Mouse (Mus musculus) liver, embryonic 16.5 days (tissue): ENCODE data around the gene Ntn1. TPM values are rescaled to one million over a fixed set of nuclear protein-coding genes. Genes with fewer than 3 reads are reported as not detected.

Experiments used
- ATAC-seq: fragments of 200-750 bp; cut with Nextera tagmentation; 2 replicates; pipeline ENCODE4 v1.8.0; 2017; ENCODE audit warnings: low read depth, mild to moderate bottlenecking, moderate number of reproducible peaks, moderate library complexity
- H3K27ac ChIP-seq: fragments of 300-500 bp; sonication (generic); 2 replicates; pipeline ENCODE4 v1.5.1; 2014; ENCODE audit warnings: mild to moderate bottlenecking, low read length
- H3K27me3 ChIP-seq: fragments of 300-500 bp; sonication (generic); 2 replicates; pipeline ENCODE4 v1.6.1; 2014; ENCODE audit warnings: low read depth, low read length, mixed read lengths; ENCODE audit not compliant: control insufficient read depth, insufficient read depth
- H3K36me3 ChIP-seq: fragments of 300-500 bp; sonication (generic); 2 replicates; pipeline ENCODE4 v1.6.1; 2014; ENCODE audit warnings: mild to moderate bottlenecking; ENCODE audit not compliant: control insufficient read depth, insufficient read depth
- H3K4me1 ChIP-seq: fragments of 300-500 bp; sonication (generic); 2 replicates; pipeline ENCODE4 v1.6.1; 2014; ENCODE audit warnings: low read depth, low read length, mixed read lengths; ENCODE audit not compliant: control insufficient read depth
- H3K4me2 ChIP-seq: fragments of 300-500 bp; sonication (generic); 2 replicates; pipeline ENCODE4 v1.6.1; 2014; ENCODE audit warnings: low read depth, low read length, mixed read lengths
- H3K4me3 ChIP-seq: fragments of 300-500 bp; sonication (generic); 2 replicates; pipeline ENCODE4 v1.5.1; 2014; ENCODE audit warnings: low read depth, mild to moderate bottlenecking, low read length
- H3K9ac ChIP-seq: fragments of 300-500 bp; sonication (generic); 2 replicates; pipeline ENCODE4 v1.6.1; 2014; ENCODE audit warnings: low read depth, low read length
- H3K9me3 ChIP-seq: fragments of 300-500 bp; sonication (generic); replicated peaks from 2 replicates; pipeline ENCODE4 v1.6.1; 2016; ENCODE audit warnings: low read length; ENCODE audit not compliant: control insufficient read depth
- WGBS: fragments of 180-500 bp; shearing (Covaris S2); extraction: QIAGEN DNeasy Blood & Tissue Kit; methylation state at CpG from one replicate; pipeline ENCODE4 v1.1.7; 2014; ENCODE audit not compliant: insufficient replicate concordance; 5-methylcytosine and 5-hydroxymethylcytosine counted together
- microRNA-seq: library from miRNA; unstranded; fragments of <30 nt; microRNA quantifications from one replicate; pipeline ENCODE4, GENCODE M21; 2016
- polyA plus RNA-seq: library from polyadenylated mRNA; unstranded; fragments of >200 nt; fragmentation: Nextera tagmentation; extraction: Ambion mirVana; gene quantifications from 2 replicates; pipeline ENCODE4 v1.2.1, GENCODE M21; 2015

The Ntn1 gene
- polyA plus RNA-seq, 1 experiment from 2014 or later, result 0.28 TPM

GRCm38 (mm10) chr11:68176550-68176949 is 224.1 kb downstream of the Ntn1 start:
- H3K27ac ChIP-seq, result no peak overlapping the region
- H3K9ac ChIP-seq, result no peak overlapping the region
- no peaks in the 10 kb centered on the region for H3K27me3 ChIP-seq
- H3K4me1 ChIP-seq, result no peaks in the 10 kb centered on the region
- WGBS, result 44% methylated on average over 4 of the region's 4 CpGs
- H3K9me3 ChIP-seq, result no peaks in the 10 kb centered on the region
- no peaks in the 10 kb centered on the region for H3K36me3 ChIP-seq
- no peak for ATAC-seq
- no peak overlapping the region for H3K4me3 ChIP-seq
- H3K4me2 ChIP-seq, result no peak overlapping the region

GRCm38 (mm10) chr11:68172648-68173045 is 228.0 kb downstream of the Ntn1 start:
- no peaks in the 10 kb centered on the region for H3K4me1 ChIP-seq
- no peak overlapping the region for H3K27ac ChIP-seq
- WGBS, result 75% methylated on average over 4 of the region's 4 CpGs

GRCm38 (mm10) chr11:68171973-68172647 is 228.5 kb downstream of the Ntn1 start:
- 60% methylated on average over 7 of the region's 7 CpGs for WGBS
- no peak overlapping the region for H3K4me3 ChIP-seq
- H3K9me3 ChIP-seq, result no peaks in the 10 kb centered on the region
- no peaks in the 10 kb centered on the region for H3K27me3 ChIP-seq
- no peak overlapping the region for H3K4me2 ChIP-seq
- no peaks in the 10 kb centered on the region for H3K4me1 ChIP-seq
- H3K27ac ChIP-seq, result no peak overlapping the region
- H3K36me3 ChIP-seq, result no peaks in the 10 kb centered on the region
- no peak overlapping the region for H3K9ac ChIP-seq
- no peak for ATAC-seq

More at GRCm38 (mm10) chr11:68172648-68173045, 228.0 kb downstream of the Ntn1 start:
- Histone ChIP-seq H3K27me3 (no peaks in the 10 kb centered on the region), H3K4me2 (no peak overlapping the region), H3K36me3 (no peaks in the 10 kb centered on the region), H3K9me3 (no peaks in the 10 kb centered on the region), H3K4me3 (no peak overlapping the region), H3K9ac (no peak overlapping the region)
- no peak for ATAC-seq

DNA sequence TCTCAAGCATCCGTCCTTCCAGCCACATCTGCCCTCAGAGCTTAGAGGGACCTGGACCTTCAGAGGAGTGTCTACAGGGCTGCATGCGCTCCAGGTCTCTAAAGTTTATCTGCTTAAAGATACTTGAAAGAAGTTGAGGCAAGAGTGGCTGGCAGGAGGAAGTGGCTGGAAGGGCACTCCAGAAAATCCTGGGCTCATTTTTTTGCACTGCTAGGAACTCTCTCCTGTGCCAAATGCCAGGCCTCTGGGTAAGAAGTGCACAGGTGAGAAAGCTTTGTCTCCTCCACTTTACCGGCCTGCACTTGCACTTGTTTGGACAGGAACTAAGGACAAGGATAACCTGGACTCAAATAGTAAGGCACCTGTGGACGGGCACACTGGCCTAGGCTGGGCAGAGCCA is 232.2 kb downstream of the Ntn1 start:
- no peak overlapping the region for H3K9ac ChIP-seq
- no peak overlapping the region for H3K27ac ChIP-seq
- no peaks in the 10 kb centered on the region for H3K27me3 ChIP-seq
- no peaks in the 10 kb centered on the region for H3K4me1 ChIP-seq
- H3K4me2 ChIP-seq, result no peak overlapping the region
- H3K9me3 ChIP-seq, result no peaks in the 10 kb centered on the region
- WGBS, result 66% methylated on average over 4 of the region's 4 CpGs
- H3K4me3 ChIP-seq, result no peak overlapping the region
- ATAC-seq, result no peak
- H3K36me3 ChIP-seq, result no peaks in the 10 kb centered on the region

- Histone ChIP-seq H3K4me3 (no peak overlapping the region), H3K4me1 (no peaks in the 10 kb centered on the region), H3K27ac (no peak overlapping the region), H3K36me3 (no peaks in the 10 kb centered on the region), H3K9ac (no peak overlapping the region), H3K9me3 (no peaks in the 10 kb centered on the region), H3K27me3 (no peaks in the 10 kb centered on the region), H3K4me2 (no peak overlapping the region)
- ATAC-seq, result no peak
- WGBS, result 72% methylated on average over 5 of the region's 5 CpGs
Observed at GRCm38 (mm10) chr11:68164408-68164807, 236.2 kb downstream of the Ntn1 start.

DNA sequence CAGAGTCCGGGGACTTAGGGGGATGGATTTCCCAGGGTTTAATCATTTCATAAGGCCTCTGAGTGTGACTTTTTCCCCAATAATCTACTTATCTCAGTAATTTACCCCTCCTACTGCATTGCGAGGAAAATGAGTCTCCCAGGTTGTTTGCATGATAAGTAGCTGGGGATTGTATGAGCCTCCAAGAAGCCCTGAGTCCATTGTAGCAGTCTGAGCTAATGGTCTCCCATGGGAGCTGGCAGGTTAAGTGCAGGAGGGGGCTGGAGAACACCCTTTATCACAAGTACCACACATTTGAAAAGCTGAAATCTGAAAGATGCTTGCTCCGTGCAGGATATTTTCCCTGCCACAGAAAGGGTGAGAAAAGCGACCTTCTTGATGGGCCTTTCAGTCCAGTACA is 240.8 kb downstream of the Ntn1 start:
- Histone ChIP-seq H3K9ac (no peak overlapping the region), H3K4me2 (no peak overlapping the region), H3K4me3 (no peak overlapping the region), H3K27ac (no peak overlapping the region), H3K4me1 (no peaks in the 10 kb centered on the region), H3K9me3 (no peaks in the 10 kb centered on the region), H3K36me3 (no peaks in the 10 kb centered on the region), H3K27me3 (no peaks in the 10 kb centered on the region)
- 65% methylated on average over 4 of the region's 4 CpGs for WGBS
- no peak for ATAC-seq

Small RNAs within 50 kb of the gene (microRNA-seq; reads per million reads assigned to microRNA genes)
- gene Mir6406, result not detected

Other genes with a start within 250 kb of the Ntn1 start
- gene Pik3r5, start 31.3 kb upstream of the Ntn1 start, polyA plus RNA-seq, result 0.54 and 0.65 TPM in 2 replicates
- gene Pik3r6, start 102.2 kb upstream of the Ntn1 start, polyA plus RNA-seq, result 2.4 and 2.8 TPM in 2 replicates
- gene Mfsd6l, start 155.4 kb upstream of the Ntn1 start, polyA plus RNA-seq, result 0.04 and 0.09 TPM in 2 replicates
- not detected in 2 replicates for gene Ccdc42, start 186.2 kb upstream of the Ntn1 start, polyA plus RNA-seq